Mouse (Mus musculus): ENCODE measurements around the gene Tmf1.

GRCm38 (mm10) chr6:97220672-97221071, 41.8 kb upstream of the Tmf1 start:
- TF ChIP-seq CTCF (conservative IDR thresholded peaks at IDR 0.05 in 1 of 2, IDR thresholded peaks at IDR 0.05 in 1 of 2; ENCODE audit: low read depth in 2 of 2, low read length in 2 of 2), result no peak
- no peak for TF ChIP-seq POLR2A (IDR thresholded peaks at IDR 0.05; ENCODE audit: low read depth, low read length)
- TF ChIP-seq CHD1 (IDR thresholded peaks at IDR 0.05; ENCODE audit: low read depth, low read length), result no peak
- TF ChIP-seq SMC3 (IDR thresholded peaks at IDR 0.05; ENCODE audit: low read depth, low read length), result no peak
- no peak for TF ChIP-seq JUN (IDR thresholded peaks at IDR 0.05; ENCODE audit: insufficient read depth, low read depth, low read length)
- TF ChIP-seq IRF4 (IDR thresholded peaks at IDR 0.05; ENCODE audit: low read depth, low read length), result no peak
- no peak for TF ChIP-seq HCFC1 (IDR thresholded peaks at IDR 0.05; ENCODE audit: low read depth, low read length)
- TF ChIP-seq ZNF384 (IDR thresholded peaks at IDR 0.05; ENCODE audit: low read depth, low read length), result no peak
- no peak for TF ChIP-seq MXI1 (IDR thresholded peaks at IDR 0.05; ENCODE audit: low read depth, low read length)
- TF ChIP-seq UBTF (IDR thresholded peaks at IDR 0.05; ENCODE audit: low read depth, low read length), result no peak
- TF ChIP-seq ZKSCAN1 (IDR thresholded peaks at IDR 0.05; ENCODE audit: borderline replicate concordance, low read depth, low read length), result no peak
- TF ChIP-seq EP300 (IDR thresholded peaks at IDR 0.05; ENCODE audit: low read length), result no peak
- no peak for TF ChIP-seq ELF1 (IDR thresholded peaks at IDR 0.05; ENCODE audit: low read depth, low read length)
- no peak for TF ChIP-seq NRF1 (IDR thresholded peaks at IDR 0.05; ENCODE audit: low read depth, low read length)

Measured in CH12.LX (cell line).